Mouse (Mus musculus): ENCODE results near the gene Sgk1. TPM values are rescaled to one million over a fixed set of nuclear protein-coding genes. Genes with fewer than 3 reads are reported as not detected.

Sgk1 gene
- total RNA-seq, 1 experiment: 217 TPM

- Histone ChIP-seq H3K9ac (ENCODE audit: insufficient read depth, low read depth, low read length, poor library complexity, severe bottlenecking) (no peak overlapping the region), H3K9me3 (ENCODE audit: control insufficient read depth, insufficient read depth, low read depth, low read length) (no peaks in the 10 kb centered on the region), H3K4me3 (ENCODE audit: insufficient read depth in 1 of 2, low read depth in 1 of 2, low read length in 2 of 2, poor library complexity in 1 of 2, severe bottlenecking in 1 of 2) (no peak overlapping the region), H3K27ac (ENCODE audit: insufficient read depth, low read depth, low read length, poor library complexity, severe bottlenecking) (no peak overlapping the region), H3K4me1 (ENCODE audit: control insufficient read depth in 2 of 2, insufficient read depth in 2 of 2, low read length in 2 of 2, poor library complexity in 1 of 2) (peaks cover 21 to 28% of the 10 kb centered on the region in 2 experiments), H3K36me3 (ENCODE audit: control insufficient read depth, insufficient read depth, low read length, poor library complexity, severe bottlenecking) (no peaks in the 10 kb centered on the region)
- no peak for TF ChIP-seq ZNF384 (IDR thresholded peaks at IDR 0.05; ENCODE audit: low read depth, low read length)
- no peak for TF ChIP-seq HCFC1 (IDR thresholded peaks at IDR 0.05; ENCODE audit: borderline replicate concordance, insufficient read depth, low read length)
- TF ChIP-seq MAFK (IDR thresholded peaks at IDR 0.05; ENCODE audit: insufficient read depth, low read depth, low read length): no peak
- in situ Hi-C loops (cut with MboI; ENCODE audit: low sequenced_read_pairs in 2 of 2, unreplicated experiment in 2 of 2): no loop called here
- DNase-seq (ENCODE audit: low read depth, low spot score): no peak
Observed at GRCm38 (mm10) chr10:21916301-21917071, 34.5 kb downstream of the Sgk1 start.

- H3K27ac ChIP-seq (ENCODE audit: insufficient read depth, low read depth, low read length, poor library complexity, severe bottlenecking): no peak overlapping the region; the same call in 1 of the 2 replicates
- no peak for TF ChIP-seq ZC3H11A (IDR thresholded peaks at IDR 0.05; ENCODE audit: borderline replicate concordance, low read depth, low read length)
- no peak for TF ChIP-seq ZNF384 (IDR thresholded peaks at IDR 0.05; ENCODE audit: low read depth, low read length)
- no peak for TF ChIP-seq CHD2 (IDR thresholded peaks at IDR 0.05; ENCODE audit: low read depth, low read length)
- no peak for TF ChIP-seq HCFC1 (IDR thresholded peaks at IDR 0.05; ENCODE audit: borderline replicate concordance, insufficient read depth, low read length)
- TF ChIP-seq MAFK (IDR thresholded peaks at IDR 0.05; ENCODE audit: insufficient read depth, low read depth, low read length): no peak
- no peaks in the 10 kb centered on the region for H3K36me3 ChIP-seq (ENCODE audit: control insufficient read depth, insufficient read depth, low read length, poor library complexity, severe bottlenecking)
- H3K9me3 ChIP-seq (ENCODE audit: control insufficient read depth, insufficient read depth, low read depth, low read length): no peaks in the 10 kb centered on the region
- in situ Hi-C loops (cut with MboI; ENCODE audit: low sequenced_read_pairs in 2 of 2, unreplicated experiment in 2 of 2): no loop called here
- H3K4me1 ChIP-seq (ENCODE audit: control insufficient read depth in 2 of 2, insufficient read depth in 2 of 2, low read length in 2 of 2, poor library complexity in 1 of 2): peaks cover 25 to 34% of the 10 kb centered on the region in 2 experiments
- H3K4me3 ChIP-seq (ENCODE audit: insufficient read depth in 1 of 2, low read depth in 1 of 2, low read length in 2 of 2, poor library complexity in 1 of 2, severe bottlenecking in 1 of 2): no peak overlapping the region
- no peak overlapping the region for H3K9ac ChIP-seq (ENCODE audit: insufficient read depth, low read depth, low read length, poor library complexity, severe bottlenecking)
- no peak for DNase-seq (ENCODE audit: low read depth, low spot score)
Observed at GRCm38 (mm10) chr10:21918016-21918749, 36.2 kb downstream of the Sgk1 start.

GRCm38 (mm10) chr10:21918750-21919145 is 36.8 kb downstream of the Sgk1 start:
- no peak overlapping the region for H3K4me3 ChIP-seq (ENCODE audit: insufficient read depth in 1 of 2, low read depth in 1 of 2, low read length in 2 of 2, poor library complexity in 1 of 2, severe bottlenecking in 1 of 2)

GRCm38 (mm10) chr10:21920611-21921010 is 38.6 kb downstream of the Sgk1 start:
- no peak overlapping the region for H3K4me3 ChIP-seq (ENCODE audit: insufficient read depth in 1 of 2, low read depth in 1 of 2, low read length in 2 of 2, poor library complexity in 1 of 2, severe bottlenecking in 1 of 2)
- TF ChIP-seq CHD2 (IDR thresholded peaks at IDR 0.05; ENCODE audit: low read depth, low read length): no peak
- no peak for DNase-seq (ENCODE audit: low read depth, low spot score)
- H3K27ac ChIP-seq (ENCODE audit: insufficient read depth, low read depth, low read length, poor library complexity, severe bottlenecking): no peak overlapping the region; the same call in 1 of the 2 replicates
- in situ Hi-C loops (cut with MboI; ENCODE audit: low sequenced_read_pairs in 2 of 2, unreplicated experiment in 2 of 2): no loop called here
- peaks cover 27 to 41% of the 10 kb centered on the region in 2 experiments for H3K4me1 ChIP-seq (ENCODE audit: control insufficient read depth in 2 of 2, insufficient read depth in 2 of 2, low read length in 2 of 2, poor library complexity in 1 of 2)
- H3K9me3 ChIP-seq (ENCODE audit: control insufficient read depth, insufficient read depth, low read depth, low read length): no peaks in the 10 kb centered on the region
- no peak overlapping the region for H3K9ac ChIP-seq (ENCODE audit: insufficient read depth, low read depth, low read length, poor library complexity, severe bottlenecking)
- no peaks in the 10 kb centered on the region for H3K36me3 ChIP-seq (ENCODE audit: control insufficient read depth, insufficient read depth, low read length, poor library complexity, severe bottlenecking)

More at GRCm38 (mm10) chr10:21918750-21919145, 36.8 kb downstream of the Sgk1 start:
- H3K27ac ChIP-seq (ENCODE audit: insufficient read depth, low read depth, low read length, poor library complexity, severe bottlenecking): no peak overlapping the region
- TF ChIP-seq CHD2 (IDR thresholded peaks at IDR 0.05; ENCODE audit: low read depth, low read length) (no peak), ZC3H11A (IDR thresholded peaks at IDR 0.05; ENCODE audit: borderline replicate concordance, low read depth, low read length) (no peak), ZNF384 (IDR thresholded peaks at IDR 0.05; ENCODE audit: low read depth, low read length) (no peak), HCFC1 (IDR thresholded peaks at IDR 0.05; ENCODE audit: borderline replicate concordance, insufficient read depth, low read length) (no peak), MAFK (IDR thresholded peaks at IDR 0.05; ENCODE audit: insufficient read depth, low read depth, low read length) (no peak)
- H3K36me3 ChIP-seq (ENCODE audit: control insufficient read depth, insufficient read depth, low read length, poor library complexity, severe bottlenecking): no peaks in the 10 kb centered on the region
- no peak for DNase-seq (ENCODE audit: low read depth, low spot score)
- H3K4me1 ChIP-seq (ENCODE audit: control insufficient read depth in 2 of 2, insufficient read depth in 2 of 2, low read length in 2 of 2, poor library complexity in 1 of 2): peaks cover 25 to 34% of the 10 kb centered on the region in 2 experiments
- in situ Hi-C loops (cut with MboI; ENCODE audit: low sequenced_read_pairs in 2 of 2, unreplicated experiment in 2 of 2): no loop called here
- no peaks in the 10 kb centered on the region for H3K9me3 ChIP-seq (ENCODE audit: control insufficient read depth, insufficient read depth, low read depth, low read length)
- H3K9ac ChIP-seq (ENCODE audit: insufficient read depth, low read depth, low read length, poor library complexity, severe bottlenecking): no peak overlapping the region

All from ES-E14 (cell line).